23 mouse cellular contexts compared by ENCODE assay signal in genomic region chr8:119085022-119085421, GRCm38 (mm10).
DNase-seq lines count a peak whose midpoint lies in the region; ATAC-seq and TF ChIP-seq lines count a peak whose summit lies in the region.
"Had no signal": no experiment of that assay in that cellular context is flagged by ENCODE, and none has a peak within 500 bp of the region (broad histone marks: within the 10 kb centered on the region; RNA-seq: fewer than 3 reads in every experiment).

No protein-coding gene starts in this region.

- H3K4me3 ChIP-seq in hindbrain, embryonic 14.5 days (replicated peaks; ENCODE audit: low read length) = no peak overlapping the region
- no peak overlapping the region for H3K4me3 ChIP-seq in hindbrain, embryonic 11.5 days (ENCODE audit: low read depth, low read length)
- H3K4me3 ChIP-seq in midbrain, embryonic 14.5 days (replicated peaks; ENCODE audit: low read depth, low read length) = no peak overlapping the region
- H3K4me3 ChIP-seq in midbrain, embryonic 10.5 days = no peak overlapping the region
- H3K4me3 ChIP-seq: forebrain, embryonic 10.5 days; forebrain, embryonic 13.5 days; heart, adult 2 months; heart, embryonic 10.5 days; heart, embryonic 13.5 days; hindbrain, embryonic 13.5 days had no signal

- no peaks in the 10 kb centered on the region for H3K36me3 ChIP-seq in hindbrain, embryonic 14.5 days (replicated peaks; ENCODE audit: control insufficient read depth, insufficient read depth)
- H3K36me3 ChIP-seq in hindbrain, embryonic 11.5 days (ENCODE audit: control insufficient read depth, insufficient read depth, low read length) = no peaks in the 10 kb centered on the region
- H3K36me3 ChIP-seq in midbrain, embryonic 14.5 days (ENCODE audit: control insufficient read depth, insufficient read depth, low read length) = no peaks in the 10 kb centered on the region
- no peaks in the 10 kb centered on the region for H3K36me3 ChIP-seq in midbrain, embryonic 10.5 days
- H3K36me3 ChIP-seq: forebrain, embryonic 10.5 days; G1E; heart, embryonic 10.5 days; heart, embryonic 13.5 days; hindbrain, embryonic 13.5 days had no signal

- no peaks in the 10 kb centered on the region for H3K9me3 ChIP-seq in hindbrain, embryonic 14.5 days (ENCODE audit: control insufficient read depth, low read length)
- no peaks in the 10 kb centered on the region for H3K9me3 ChIP-seq in hindbrain, embryonic 11.5 days (ENCODE audit: control insufficient read depth, low read length)
- H3K9me3 ChIP-seq in midbrain, embryonic 14.5 days (ENCODE audit: control insufficient read depth, low read length) = no peaks in the 10 kb centered on the region
- no peaks in the 10 kb centered on the region for H3K9me3 ChIP-seq in midbrain, embryonic 10.5 days (replicated peaks)
- H3K9me3 ChIP-seq: forebrain, embryonic 10.5 days; forebrain, embryonic 13.5 days; heart, embryonic 10.5 days; heart, embryonic 13.5 days; hindbrain, embryonic 13.5 days had no signal

- no peaks in the 10 kb centered on the region for H3K4me1 ChIP-seq in hindbrain, embryonic 14.5 days (replicated peaks; ENCODE audit: control insufficient read depth, insufficient read depth, low read length)
- no peaks in the 10 kb centered on the region for H3K4me1 ChIP-seq in hindbrain, embryonic 11.5 days (replicated peaks; ENCODE audit: control insufficient read depth, insufficient read depth, low read length)
- H3K4me1 ChIP-seq in midbrain, embryonic 14.5 days (ENCODE audit: control insufficient read depth, insufficient read depth, low read length) = no peaks in the 10 kb centered on the region
- H3K4me1 ChIP-seq in midbrain, embryonic 10.5 days = no peaks in the 10 kb centered on the region
- H3K4me1 ChIP-seq: forebrain, embryonic 10.5 days; forebrain, embryonic 13.5 days; heart, embryonic 10.5 days; heart, embryonic 13.5 days had no signal

- no peak for TF ChIP-seq POLR2A in brain, embryonic 14.5 days (IDR thresholded peaks at IDR 0.05; ENCODE audit: borderline replicate concordance, extremely low read depth, insufficient read depth, insufficient read length, poor library complexity, severe bottlenecking)

- H3K27ac ChIP-seq in hindbrain, embryonic 14.5 days = peak overlapping the region; percentile 8; the same call in 1 of the 2 replicates
- H3K27ac ChIP-seq in hindbrain, embryonic 11.5 days (ENCODE audit: low read depth, low read length) = no peak overlapping the region
- H3K27ac ChIP-seq in midbrain, embryonic 14.5 days (replicated peaks; ENCODE audit: low read depth, low read length) = 0 out of 2 replicates have a peak overlapping the region, but pooled peaks have one; percentile 41
- H3K27ac ChIP-seq in midbrain, embryonic 10.5 days (replicated peaks) = no peak overlapping the region
- H3K27ac ChIP-seq: forebrain, embryonic 10.5 days; forebrain, embryonic 13.5 days; heart, adult 2 months; heart, embryonic 10.5 days; heart, embryonic 13.5 days; hindbrain, embryonic 13.5 days had no signal

- no peak for DNase-seq in hindbrain, embryonic 14.5 days (ENCODE audit: low spot score)
- DNase-seq in hindbrain, embryonic 11.5 days (ENCODE audit: low spot score) = no peak
- DNase-seq in layer of hippocampus, adult 18-20 months (ENCODE audit: low spot score in 2 of 2) = peak; percentile 40 to 55
- DNase-seq in layer of hippocampus, postnatal 25 days (ENCODE audit: extremely low spot score in 1 of 2, low spot score in 1 of 2) = no peak
- peak; percentile 38 for DNase-seq in midbrain, embryonic 14.5 days
- DNase-seq in midbrain, embryonic 10.5 days (ENCODE audit: low spot score) = no peak
- peak; percentile 39 for DNase-seq in brain, embryonic 14.5 days (ENCODE audit: low read depth)
- no peak for DNase-seq in spleen, postnatal 10 days (ENCODE audit: low spot score in 2 of 2)
- DNase-seq: adrenal gland, adult 2 months; adrenal gland, postnatal 14 days; B cell, adult 2 months; gastrocnemius, postnatal 36 days; heart, adult 2 months; heart, postnatal 14 days; heart, postnatal 4 days had no signal

- no peak for TF ChIP-seq CTCF in brain, embryonic 14.5 days (IDR thresholded peaks at IDR 0.05; ENCODE audit: borderline replicate concordance, extremely low read depth, insufficient read depth, insufficient read length)

- no peak overlapping the region for H3K9ac ChIP-seq in hindbrain, embryonic 14.5 days
- H3K9ac ChIP-seq in hindbrain, embryonic 11.5 days (ENCODE audit: low read depth, low read length) = no peak overlapping the region
- no peak overlapping the region for H3K9ac ChIP-seq in midbrain, embryonic 14.5 days (replicated peaks; ENCODE audit: low read length)
- H3K9ac ChIP-seq: forebrain, embryonic 13.5 days; heart, embryonic 13.5 days; hindbrain, embryonic 13.5 days had no signal

- no peak for ATAC-seq in hindbrain, embryonic 14.5 days (ENCODE audit: low FRiP score)
- ATAC-seq in hindbrain, embryonic 11.5 days (ENCODE audit: low FRiP score) = no peak
- ATAC-seq in midbrain, embryonic 14.5 days (ENCODE audit: low FRiP score, low TSS enrichment) = no peak
- ATAC-seq: forebrain, embryonic 13.5 days; Patski had no signal

- no peaks in the 10 kb centered on the region for H3K27me3 ChIP-seq in hindbrain, embryonic 14.5 days (ENCODE audit: control insufficient read depth, insufficient read depth, low read length)
- no peaks in the 10 kb centered on the region for H3K27me3 ChIP-seq in hindbrain, embryonic 11.5 days (ENCODE audit: control insufficient read depth, insufficient read depth, low read length)
- no peaks in the 10 kb centered on the region for H3K27me3 ChIP-seq in midbrain, embryonic 14.5 days (ENCODE audit: control insufficient read depth, insufficient read depth, low read length)
- no peaks in the 10 kb centered on the region for H3K27me3 ChIP-seq in midbrain, embryonic 10.5 days (ENCODE audit: low read depth, poor library complexity, severe bottlenecking)
- H3K27me3 ChIP-seq: CH12.LX; forebrain, embryonic 13.5 days; heart, embryonic 13.5 days; hindbrain, embryonic 13.5 days; Patski had no signal

- no peak overlapping the region for H3K4me2 ChIP-seq in hindbrain, embryonic 14.5 days (replicated peaks)
- H3K4me2 ChIP-seq in hindbrain, embryonic 11.5 days (replicated peaks; ENCODE audit: low read depth, low read length) = no peak overlapping the region
- H3K4me2 ChIP-seq in midbrain, embryonic 14.5 days (ENCODE audit: low read length) = no peak overlapping the region
- H3K4me2 ChIP-seq: forebrain, embryonic 13.5 days; heart, embryonic 13.5 days; hindbrain, embryonic 13.5 days had no signal

- WGBS in hindbrain, embryonic 14.5 days = 77% methylated on average over 8 of the region's 8 CpGs
- 91% methylated on average over 8 of the region's 8 CpGs for WGBS in hindbrain, embryonic 11.5 days
- WGBS in midbrain, embryonic 14.5 days = 68% methylated on average over 8 of the region's 8 CpGs
- WGBS in midbrain, embryonic 10.5 days = 88% methylated on average over 8 of the region's 8 CpGs

Comparison
In these comparisons a context has a peak if more than half of its experiments do, and no peak if none do; other contexts are left out.
1. DNase-seq: peak in layer of hippocampus, adult 18-20 months (2 of 2), midbrain, embryonic 14.5 days (single experiment) and brain, embryonic 14.5 days (single experiment); none in hindbrain, embryonic 14.5 days (single experiment), hindbrain, embryonic 11.5 days (single experiment), layer of hippocampus, postnatal 25 days (0 of 2), midbrain, embryonic 10.5 days (single experiment) and spleen, postnatal 10 days (0 of 2).
2. H3K27ac ChIP-seq: peak in hindbrain, embryonic 14.5 days (single experiment) and midbrain, embryonic 14.5 days (single experiment); none in hindbrain, embryonic 11.5 days (single experiment) and midbrain, embryonic 10.5 days (single experiment).